Comparison of ENCODE assay signal across 22 mouse cellular contexts in genomic region chr16:48608224-48608623, GRCm38 (mm10).
DNase-seq lines count a peak whose midpoint lies in the region; ATAC-seq and TF ChIP-seq lines count a peak whose summit lies in the region.
"Had no signal": no experiment of that assay in that cellular context is flagged by ENCODE, and none has a peak within 500 bp of the region (broad histone marks: within the 10 kb centered on the region; RNA-seq: fewer than 3 reads in every experiment).

No protein-coding gene starts in this region.

- TF ChIP-seq EP300 in ES-Bruce4 (IDR thresholded peaks at IDR 0.05; ENCODE audit: insufficient read depth, low read depth, low read length) = no peak

- TF ChIP-seq CTCF in ES-Bruce4 (IDR thresholded peaks at IDR 0.05; ENCODE audit: low read depth, low read length) = no peak

- H3K9ac ChIP-seq in ES-Bruce4 (ENCODE audit: low read depth, poor library complexity, severe bottlenecking) = no peak overlapping the region
- H3K9ac ChIP-seq in heart, embryonic 12.5 days = no peak overlapping the region
- H3K9ac ChIP-seq: embryonic facial prominence, embryonic 12.5 days; forebrain, embryonic 13.5 days; forebrain, embryonic 15.5 days; forebrain, postnatal 0 days had no signal

- WGBS in heart, embryonic 12.5 days = 81% methylated on average over 3 of the region's 3 CpGs

- ATAC-seq in heart, embryonic 12.5 days (ENCODE audit: insufficient number of reproducible peaks, low FRiP score) = no peak
- ATAC-seq: activated CD4-positive, CD25-positive, alpha-beta regulatory T cell, adult 4 months; forebrain, embryonic 13.5 days; forebrain, embryonic 15.5 days; forebrain, postnatal 0 days; Patski had no signal

- H3K9me3 ChIP-seq in ES-Bruce4 (replicated peaks; ENCODE audit: control insufficient read depth, insufficient read depth, low read length, poor library complexity, severe bottlenecking) = no peaks in the 10 kb centered on the region
- no peaks in the 10 kb centered on the region for H3K9me3 ChIP-seq in heart, embryonic 12.5 days (replicated peaks)
- H3K9me3 ChIP-seq: embryonic facial prominence, embryonic 10.5 days; embryonic facial prominence, embryonic 12.5 days; forebrain, embryonic 13.5 days; forebrain, embryonic 15.5 days; G1E had no signal

- no peak overlapping the region for H3K4me3 ChIP-seq in ES-Bruce4 (ENCODE audit: low read depth, low read length)
- H3K4me3 ChIP-seq in heart, embryonic 12.5 days = no peak overlapping the region
- H3K4me3 ChIP-seq: embryonic facial prominence, embryonic 10.5 days; embryonic facial prominence, embryonic 12.5 days; forebrain, embryonic 13.5 days; forebrain, embryonic 15.5 days had no signal

- no peaks in the 10 kb centered on the region for H3K36me3 ChIP-seq in ES-Bruce4 (ENCODE audit: control insufficient read depth, insufficient read depth, low read length, poor library complexity, severe bottlenecking)
- no peaks in the 10 kb centered on the region for H3K36me3 ChIP-seq in heart, embryonic 12.5 days
- H3K36me3 ChIP-seq: embryonic facial prominence, embryonic 10.5 days; embryonic facial prominence, embryonic 12.5 days; forebrain, embryonic 15.5 days; G1E had no signal

- H3K27ac ChIP-seq in ES-Bruce4 (ENCODE audit: insufficient read depth, low read length) = peak overlapping the region; percentile 97
- H3K27ac ChIP-seq in heart, embryonic 12.5 days (ENCODE audit: poor library complexity, severe bottlenecking) = no peak overlapping the region
- H3K27ac ChIP-seq: embryonic facial prominence, embryonic 10.5 days; embryonic facial prominence, embryonic 12.5 days; forebrain, embryonic 13.5 days; forebrain, embryonic 15.5 days had no signal

- no peak for TF ChIP-seq POLR2A in ES-Bruce4 (IDR thresholded peaks at IDR 0.05; ENCODE audit: insufficient read depth, low read length)

- peaks cover 7% of the 10 kb centered on the region for H3K4me1 ChIP-seq in ES-Bruce4 (ENCODE audit: control insufficient read depth, insufficient read depth, low read length)
- no peaks in the 10 kb centered on the region for H3K4me1 ChIP-seq in heart, embryonic 12.5 days (replicated peaks)
- H3K4me1 ChIP-seq: embryonic facial prominence, embryonic 10.5 days; embryonic facial prominence, embryonic 12.5 days; forebrain, embryonic 13.5 days; forebrain, embryonic 15.5 days had no signal

- H3K27me3 ChIP-seq in ES-Bruce4 (ENCODE audit: control insufficient read depth, insufficient read depth, low read length, poor library complexity, severe bottlenecking) = no peaks in the 10 kb centered on the region
- H3K27me3 ChIP-seq in heart, embryonic 12.5 days (replicated peaks) = no peaks in the 10 kb centered on the region
- H3K27me3 ChIP-seq: embryonic facial prominence, embryonic 12.5 days; forebrain, embryonic 13.5 days; forebrain, embryonic 15.5 days; Patski had no signal

- no peak overlapping the region for H3K4me2 ChIP-seq in heart, embryonic 12.5 days
- H3K4me2 ChIP-seq: embryonic facial prominence, embryonic 12.5 days; forebrain, embryonic 13.5 days; forebrain, embryonic 15.5 days had no signal

- DNase-seq in ES-CJ7 (ENCODE audit: low read depth, low spot score) = peak; percentile 77
- DNase-seq in R1 (ENCODE audit: low read depth, low spot score) = peak; percentile 57
- DNase-seq in right cerebral cortex, postnatal 36 days (ENCODE audit: low spot score in 2 of 2) = no peak
- DNase-seq in frontal cortex, postnatal 14 days (ENCODE audit: low spot score in 2 of 2) = no peak
- DNase-seq: adrenal gland, adult 8-10 months; adrenal gland, postnatal 14 days; adrenal gland, postnatal 36 days; cerebellum, adult 11-12 months; cerebellum, adult 2 months; cerebellum, adult 9-10 months; cerebellum, postnatal 10 days; cerebellum, postnatal 25 days; forebrain, postnatal 0 days had no signal

Comparison
In these comparisons a context has a peak if more than half of its experiments do, and no peak if none do; other contexts are left out.
1. DNase-seq: peak in ES-CJ7 (single experiment) and R1 (single experiment); none in right cerebral cortex, postnatal 36 days (0 of 2) and frontal cortex, postnatal 14 days (0 of 2).